Mouse (Mus musculus): ENCODE data around the gene Fbxo40. TPM values are rescaled to one million over a fixed set of nuclear protein-coding genes. Genes with fewer than 3 reads are reported as not detected.

Fbxo40 gene
- polyA plus RNA-seq, 1 experiment = 0.19 TPM

GRCm38 (mm10) chr16:36926514-36927447, 63.5 kb downstream of the Fbxo40 start:
- TF ChIP-seq POLR2A (IDR thresholded peaks at IDR 0.05; ENCODE audit: borderline replicate concordance, low read depth, low read length) (no peak), CTCF (IDR thresholded peaks at IDR 0.05; ENCODE audit: low read depth, low read length) (no peak)
- Histone ChIP-seq H3K27ac (ENCODE audit: insufficient read depth, low read depth, low read length) (no peak overlapping the region), H3K4me3 (ENCODE audit: insufficient read depth, low read length) (no peak overlapping the region), H3K4me1 (ENCODE audit: control insufficient read depth, insufficient read depth, low read length) (peaks cover 22% of the 10 kb centered on the region)

GRCm38 (mm10) chr16:36925797-36926196, 64.5 kb downstream of the Fbxo40 start:
- no peak for TF ChIP-seq POLR2A (IDR thresholded peaks at IDR 0.05; ENCODE audit: borderline replicate concordance, low read depth, low read length)
- no peak for TF ChIP-seq CTCF (IDR thresholded peaks at IDR 0.05; ENCODE audit: low read depth, low read length)

GRCm38 (mm10) chr16:36925351-36925750, 64.9 kb downstream of the Fbxo40 start:
- TF ChIP-seq CTCF (IDR thresholded peaks at IDR 0.05; ENCODE audit: low read depth, low read length) = no peak
- no peak overlapping the region for H3K27ac ChIP-seq (ENCODE audit: insufficient read depth, low read depth, low read length)
- H3K4me3 ChIP-seq (ENCODE audit: insufficient read depth, low read length) = no peak overlapping the region
- peaks cover 20% of the 10 kb centered on the region for H3K4me1 ChIP-seq (ENCODE audit: control insufficient read depth, insufficient read depth, low read length)

More at GRCm38 (mm10) chr16:36925797-36926196, 64.5 kb downstream of the Fbxo40 start:
- Histone ChIP-seq H3K27ac (ENCODE audit: insufficient read depth, low read depth, low read length) (no peak overlapping the region), H3K4me3 (ENCODE audit: insufficient read depth, low read length) (no peak overlapping the region), H3K4me1 (ENCODE audit: control insufficient read depth, insufficient read depth, low read length) (peaks cover 21% of the 10 kb centered on the region)

- H3K4me3 ChIP-seq (ENCODE audit: insufficient read depth, low read length) = no peak overlapping the region
- TF ChIP-seq POLR2A (IDR thresholded peaks at IDR 0.05; ENCODE audit: borderline replicate concordance, low read depth, low read length) (no peak), CTCF (IDR thresholded peaks at IDR 0.05; ENCODE audit: low read depth, low read length) (no peak)
- H3K4me1 ChIP-seq (ENCODE audit: control insufficient read depth, insufficient read depth, low read length) = peaks cover 20% of the 10 kb centered on the region
- no peak overlapping the region for H3K27ac ChIP-seq (ENCODE audit: insufficient read depth, low read depth, low read length)
These were observed 66.0 kb downstream of the Fbxo40 start for GRCm38 (mm10) chr16:36924312-36924711.

- no peak overlapping the region for H3K27ac ChIP-seq (ENCODE audit: insufficient read depth, low read depth, low read length)
- peaks cover 22% of the 10 kb centered on the region for H3K4me1 ChIP-seq (ENCODE audit: control insufficient read depth, insufficient read depth, low read length)
- H3K4me3 ChIP-seq (ENCODE audit: insufficient read depth, low read length) = no peak overlapping the region
- no peak for TF ChIP-seq CTCF (IDR thresholded peaks at IDR 0.05; ENCODE audit: low read depth, low read length)
- TF ChIP-seq POLR2A (IDR thresholded peaks at IDR 0.05; ENCODE audit: borderline replicate concordance, low read depth, low read length) = no peak
These were observed 68.3 kb downstream of the Fbxo40 start for GRCm38 (mm10) chr16:36921980-36922379.

- peaks cover 22% of the 10 kb centered on the region for H3K4me1 ChIP-seq (ENCODE audit: control insufficient read depth, insufficient read depth, low read length)
- TF ChIP-seq CTCF (IDR thresholded peaks at IDR 0.05; ENCODE audit: low read depth, low read length) (no peak), POLR2A (IDR thresholded peaks at IDR 0.05; ENCODE audit: borderline replicate concordance, low read depth, low read length) (no peak)
- H3K27ac ChIP-seq (ENCODE audit: insufficient read depth, low read depth, low read length) = no peak overlapping the region
- H3K4me3 ChIP-seq (ENCODE audit: insufficient read depth, low read length) = no peak overlapping the region
These were observed 69.1 kb downstream of the Fbxo40 start for GRCm38 (mm10) chr16:36921067-36921613.

- Histone ChIP-seq H3K4me1 (ENCODE audit: control insufficient read depth, insufficient read depth, low read length) (peaks cover 22% of the 10 kb centered on the region), H3K4me3 (ENCODE audit: insufficient read depth, low read length) (no peak overlapping the region), H3K27ac (ENCODE audit: insufficient read depth, low read depth, low read length) (peak overlapping the region; percentile 35; the same call in 1 of the 2 replicates)
- TF ChIP-seq CTCF (IDR thresholded peaks at IDR 0.05; ENCODE audit: low read depth, low read length) = no peak
- no peak for TF ChIP-seq POLR2A (IDR thresholded peaks at IDR 0.05; ENCODE audit: borderline replicate concordance, low read depth, low read length)
These were observed 69.9 kb downstream of the Fbxo40 start for GRCm38 (mm10) chr16:36920410-36920809.

GRCm38 (mm10) chr16:36918505-36918904, 71.8 kb downstream of the Fbxo40 start:
- H3K4me3 ChIP-seq (ENCODE audit: insufficient read depth, low read length) = no peak overlapping the region
- peaks cover 22% of the 10 kb centered on the region for H3K4me1 ChIP-seq (ENCODE audit: control insufficient read depth, insufficient read depth, low read length)
- H3K27ac ChIP-seq (ENCODE audit: insufficient read depth, low read depth, low read length) = no peak overlapping the region
- TF ChIP-seq CTCF (IDR thresholded peaks at IDR 0.05; ENCODE audit: low read depth, low read length) = no peak
- no peak for TF ChIP-seq POLR2A (IDR thresholded peaks at IDR 0.05; ENCODE audit: borderline replicate concordance, low read depth, low read length)

- Histone ChIP-seq H3K27ac (ENCODE audit: insufficient read depth, low read depth, low read length) (no peak overlapping the region), H3K4me3 (ENCODE audit: insufficient read depth, low read length) (no peak overlapping the region), H3K4me1 (ENCODE audit: control insufficient read depth, insufficient read depth, low read length) (peaks cover under 1% of the 10 kb centered on the region)
- TF ChIP-seq CTCF (IDR thresholded peaks at IDR 0.05; ENCODE audit: low read depth, low read length) = no peak
These were observed 76.1 kb downstream of the Fbxo40 start for GRCm38 (mm10) chr16:36914195-36914594.

Other genes with a start within 250 kb of the Fbxo40 start
- 12.0 and 15.3 TPM in 2 replicates for gene Slc15a2, start 205.5 kb downstream of the Fbxo40 start, polyA plus RNA-seq (2012; ENCODE audit: insufficient read depth, insufficient read length, missing spikeins)
- gene Iqcb1, start 162.1 kb downstream of the Fbxo40 start, polyA plus RNA-seq (2012; ENCODE audit: insufficient read depth, insufficient read length, missing spikeins) = 6.9 and 7.6 TPM in 2 replicates
- gene Eaf2, start 115.5 kb downstream of the Fbxo40 start, polyA plus RNA-seq (2012; ENCODE audit: insufficient read depth, insufficient read length, missing spikeins) = 1.3 TPM in 1 of 2 replicates, not detected in the other
- 40.6 and 41.5 TPM in 2 replicates for gene Golgb1, start 115.3 kb downstream of the Fbxo40 start, polyA plus RNA-seq (2012; ENCODE audit: insufficient read depth, insufficient read length, missing spikeins)
- 349 and 368 TPM in 2 replicates for gene Hcls1, start 55.5 kb downstream of the Fbxo40 start, polyA plus RNA-seq (2012; ENCODE audit: insufficient read depth, insufficient read length, missing spikeins)
- 4.9 and 8.2 TPM in 2 replicates for gene Polq, start 21.3 kb upstream of the Fbxo40 start, polyA plus RNA-seq (2012; ENCODE audit: insufficient read depth, insufficient read length, missing spikeins)

Data from bone marrow macrophage, adult 2 months (primary cell).